Mouse (Mus musculus) embryo, embryonic 10.5 days (tissue): ENCODE results near the gene Tenm2.

ENCODE experiments used
- DNase-seq: peaks from one replicate; pipeline ENCODE4 v3.0.0-alpha.2; 2015; ENCODE audit warnings: low spot score

Gene Tenm2

GRCm38 (mm10) chr11:36269945-36270344, 965.8 kb downstream of the Tenm2 start:
- no peak for DNase-seq

- DNase-seq, result no peak
Observed at GRCm38 (mm10) chr11:36264776-36265466, 970.8 kb downstream of the Tenm2 start.

- DNase-seq, result peak; percentile 45
Observed at GRCm38 (mm10) chr11:36263840-36264239, 971.9 kb downstream of the Tenm2 start.

- no peak for DNase-seq
Observed at GRCm38 (mm10) chr11:36257187-36257586, 978.6 kb downstream of the Tenm2 start.

GRCm38 (mm10) chr11:36256747-36257146, 979.0 kb downstream of the Tenm2 start:
- no peak for DNase-seq

- no peak for DNase-seq
Observed at GRCm38 (mm10) chr11:36254019-36254418, 981.7 kb downstream of the Tenm2 start.

GRCm38 (mm10) chr11:36250111-36250510, 985.7 kb downstream of the Tenm2 start:
- no peak for DNase-seq

- no peak for DNase-seq
Observed at GRCm38 (mm10) chr11:36246152-36246551, 989.6 kb downstream of the Tenm2 start.

GRCm38 (mm10) chr11:36244491-36244882, 991.3 kb downstream of the Tenm2 start:
- DNase-seq, result no peak

GRCm38 (mm10) chr11:36243747-36244490, 991.8 kb downstream of the Tenm2 start:
- no peak for DNase-seq

- no peak for DNase-seq
Observed at GRCm38 (mm10) chr11:36238890-36239289, 996.9 kb downstream of the Tenm2 start.

GRCm38 (mm10) chr11:36228654-36229053, 1007.1 kb downstream of the Tenm2 start:
- no peak for DNase-seq

- DNase-seq, result no peak
Observed at GRCm38 (mm10) chr11:36228196-36228595, 1007.6 kb downstream of the Tenm2 start.

- peak; percentile 44 for DNase-seq
Observed at GRCm38 (mm10) chr11:36226061-36226460, 1009.7 kb downstream of the Tenm2 start.

- DNase-seq, result no peak
Observed at GRCm38 (mm10) chr11:36223716-36224439, 1011.9 kb downstream of the Tenm2 start.

- DNase-seq, result no peak
Observed at GRCm38 (mm10) chr11:36222071-36222470, 1013.7 kb downstream of the Tenm2 start.

- DNase-seq, result peak; percentile 95
Observed at GRCm38 (mm10) chr11:36221271-36221975, 1014.3 kb downstream of the Tenm2 start.

GRCm38 (mm10) chr11:36220651-36221050, 1015.1 kb downstream of the Tenm2 start:
- peak; percentile 36 for DNase-seq

GRCm38 (mm10) chr11:36219586-36219985, 1016.2 kb downstream of the Tenm2 start:
- DNase-seq, result no peak

GRCm38 (mm10) chr11:36214589-36214988, 1021.2 kb downstream of the Tenm2 start:
- no peak for DNase-seq

GRCm38 (mm10) chr11:36204381-36204780, 1031.4 kb downstream of the Tenm2 start:
- no peak for DNase-seq

- DNase-seq, result no peak
Observed at GRCm38 (mm10) chr11:36203896-36204295, 1031.9 kb downstream of the Tenm2 start.
